Mouse (Mus musculus): Measurements from ENCODE around the gene Foxi1.

GRCm38 (mm10) chr11:34228758-34229364 lies 21.0 kb upstream of the Foxi1 start:
- peak; percentile 81 for TF ChIP-seq CTCF (IDR thresholded peaks at IDR 0.05; ENCODE audit: borderline replicate concordance, extremely low read depth, insufficient read depth, insufficient read length)
- TF ChIP-seq POLR2A (IDR thresholded peaks at IDR 0.05; ENCODE audit: borderline replicate concordance, extremely low read depth, insufficient read depth, insufficient read length, poor library complexity, severe bottlenecking), result no peak
